Mouse (Mus musculus) olfactory bulb, adult 2 months (tissue): ENCODE results near the gene Habp4.

Experiments used
- CTCF ChIP-seq: fragments of 200-500 bp; IDR thresholded peaks from 2 replicates; pipeline ENCODE4 v1.5.1; 2012; ENCODE audit warnings: low read depth, mild to moderate bottlenecking, low read length, moderate library complexity; ENCODE audit not compliant: insufficient read depth
- POLR2A ChIP-seq: fragments of 200-500 bp; IDR thresholded peaks from 2 replicates; pipeline ENCODE4 v1.6.1; 2012; ENCODE audit warnings: mild to moderate bottlenecking, low read depth, low read length, moderate library complexity; ENCODE audit not compliant: insufficient read depth

- TF ChIP-seq CTCF (no peak), POLR2A (no peak)
Measured at GRCm38 (mm10) chr13:64153083-64153682, 8.4 kb upstream of the Habp4 start, which contains the start of gene Zfp367.
